Mouse (Mus musculus) retina, embryonic 14.5 days (tissue): ENCODE results near the gene Efnb1.
"Not testable (repeated sequence)": the region's sequence is repeated elsewhere in the genome, so short reads cannot be mapped to it uniquely, and the experiment has no call there.

Source experiments
- DNase-seq: peaks from one replicate; pipeline ENCODE4 v3.0.0-alpha.2; 2015; ENCODE audit warnings: low spot score

The Efnb1 gene

DNA sequence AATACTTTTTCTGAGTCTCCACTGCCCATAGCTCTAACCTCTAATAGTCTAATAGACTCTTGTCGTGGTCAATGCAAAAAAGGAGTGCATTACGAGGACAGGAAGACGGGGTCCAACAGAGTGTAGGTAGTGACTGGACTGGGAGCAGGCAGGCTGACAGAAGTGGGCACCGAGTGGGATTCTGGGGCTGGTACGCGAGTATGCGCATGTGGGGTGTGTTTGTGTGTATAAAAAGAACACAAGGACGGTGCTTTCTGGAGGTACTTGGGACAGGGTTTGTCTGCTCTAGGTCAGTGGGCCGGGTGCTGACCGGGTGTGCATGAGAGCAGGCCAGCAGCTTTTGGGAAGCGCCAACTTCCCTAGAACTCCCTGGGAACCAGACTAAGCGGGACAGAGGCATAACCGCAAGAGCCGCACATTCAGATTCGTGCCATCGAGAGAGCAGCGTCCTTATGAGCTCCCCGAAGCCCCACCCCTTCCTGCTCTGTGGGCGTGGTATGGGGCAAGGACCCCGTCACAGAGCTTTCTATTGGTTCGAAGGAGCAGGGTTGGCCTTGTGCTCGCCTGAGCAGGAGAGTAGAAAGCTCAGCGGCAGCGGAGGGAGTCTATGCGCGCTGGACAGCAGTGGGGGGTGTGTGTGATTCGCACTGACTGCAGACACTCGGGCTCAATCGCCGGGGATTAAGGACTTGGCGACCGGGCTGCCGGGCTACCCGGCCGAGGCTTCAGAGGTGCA lies at the start of gene Efnb1:
Gene Efnb1, plus strand, starts transcription at position 608 of the 736 bp plus-strand sequence.
- peak; percentile 85 for DNase-seq

DNA sequence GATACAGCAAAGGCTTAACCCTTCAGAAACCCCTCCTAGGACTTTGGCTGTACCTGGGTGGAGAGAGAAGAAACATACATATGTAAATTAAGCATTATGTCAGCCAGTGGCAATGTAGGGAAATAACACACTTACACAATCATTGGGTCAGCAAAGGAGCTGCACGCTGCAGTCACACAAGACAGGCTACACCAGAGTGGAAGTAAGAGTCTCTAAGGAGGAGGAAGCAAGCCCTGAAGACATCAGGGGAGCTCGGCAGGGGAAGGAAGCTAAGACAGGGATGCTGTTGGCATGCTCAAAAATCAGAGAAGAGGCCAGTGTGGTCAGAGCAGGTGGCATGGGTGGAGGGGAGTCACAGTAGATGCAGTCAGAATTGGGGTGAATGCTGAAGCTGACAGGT lies 43.2 kb upstream of the Efnb1 start:
- DNase-seq = no peak

DNA sequence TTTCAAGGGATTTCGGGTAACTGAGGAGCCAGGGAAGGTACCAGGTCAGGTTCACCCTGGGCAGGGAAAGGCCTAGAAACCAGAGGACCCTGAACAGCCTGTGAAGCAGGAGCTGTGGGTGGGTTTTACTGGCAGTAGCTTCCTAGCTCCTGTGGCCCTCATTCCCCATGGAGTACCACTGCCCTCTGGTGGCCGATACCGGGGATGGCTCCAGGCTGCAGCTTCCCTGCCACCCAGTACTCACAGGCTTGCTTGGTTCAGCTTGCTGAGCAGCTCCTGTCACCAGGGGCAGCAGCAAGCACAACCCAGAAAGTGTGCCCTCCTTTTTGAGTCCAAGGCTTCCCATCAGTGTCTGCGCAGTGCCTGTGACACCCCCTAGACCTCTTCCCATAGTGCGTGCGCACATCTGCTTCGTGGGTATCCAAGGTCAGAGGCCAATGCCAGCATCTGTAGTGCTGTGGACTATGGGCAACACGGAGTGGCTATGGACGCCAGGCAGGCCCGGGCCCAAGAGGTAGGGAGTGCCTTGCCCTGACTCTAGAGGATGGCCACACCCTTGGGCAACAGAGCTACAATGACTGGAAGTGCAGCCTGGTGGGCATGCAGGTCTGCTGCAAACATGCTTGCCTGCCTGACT lies 24.7 kb upstream of the Efnb1 start:
- not testable (repeated sequence) for DNase-seq

DNA sequence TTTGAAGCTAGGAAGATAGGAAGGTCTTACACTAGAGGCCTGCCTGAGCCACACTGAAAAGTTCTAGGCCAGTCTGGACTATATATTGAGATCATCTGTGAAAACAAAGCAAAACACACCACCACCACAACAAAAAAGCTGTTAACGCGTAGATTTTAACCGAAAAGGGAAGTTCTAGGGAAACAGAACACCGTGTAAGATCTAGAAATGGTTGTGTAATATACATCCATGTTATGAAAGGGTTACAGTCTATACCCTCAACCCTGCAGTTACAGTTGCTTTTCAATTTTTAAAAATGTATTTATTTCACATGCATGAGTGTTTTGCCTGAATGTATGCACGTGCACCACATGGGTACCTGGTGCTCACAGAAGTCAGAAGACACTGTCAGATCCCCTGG lies 16.4 kb upstream of the Efnb1 start:
- DNase-seq = no peak

DNA sequence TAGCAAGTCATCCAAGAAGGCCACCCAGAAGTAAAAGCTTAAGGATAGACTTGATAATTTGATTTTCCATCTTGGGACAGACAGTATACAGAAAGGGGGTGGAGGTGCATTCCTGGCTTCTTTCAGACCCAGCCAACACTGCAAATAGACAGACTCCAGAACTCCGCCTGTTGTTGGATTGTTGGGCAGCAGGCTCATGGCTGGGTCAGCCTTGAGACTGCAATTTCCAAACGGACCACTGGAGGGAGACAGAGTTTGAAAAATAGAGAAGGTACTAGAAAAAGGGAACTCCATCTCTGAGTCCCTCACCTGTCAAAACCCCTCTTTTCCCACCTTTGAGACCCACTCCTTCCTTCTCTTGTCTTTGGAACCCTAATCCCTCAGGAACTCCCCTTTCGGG lies 5.9 kb upstream of the Efnb1 start:
- DNase-seq = peak; percentile 82

DNA sequence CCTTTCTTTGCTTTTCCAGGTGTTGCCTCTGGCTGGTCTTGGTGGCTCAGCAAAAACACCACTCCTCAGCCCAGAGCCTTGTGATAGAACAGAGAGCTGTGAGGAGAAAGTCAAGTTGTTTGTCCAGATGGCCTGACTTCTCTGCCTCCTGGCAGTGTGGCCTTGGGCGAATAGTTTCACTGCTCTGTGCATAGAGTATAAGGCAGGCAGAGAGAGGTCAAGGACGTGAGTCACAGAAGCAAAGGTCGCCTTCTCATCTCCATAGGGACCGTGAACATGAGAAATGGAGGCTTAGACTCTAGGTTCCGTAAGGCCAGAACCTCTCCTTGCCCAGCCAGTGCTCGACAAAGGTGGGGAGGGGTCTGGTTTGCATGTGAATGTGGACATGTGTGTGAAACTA lies 3.4 kb upstream of the Efnb1 start:
- no peak for DNase-seq

DNA sequence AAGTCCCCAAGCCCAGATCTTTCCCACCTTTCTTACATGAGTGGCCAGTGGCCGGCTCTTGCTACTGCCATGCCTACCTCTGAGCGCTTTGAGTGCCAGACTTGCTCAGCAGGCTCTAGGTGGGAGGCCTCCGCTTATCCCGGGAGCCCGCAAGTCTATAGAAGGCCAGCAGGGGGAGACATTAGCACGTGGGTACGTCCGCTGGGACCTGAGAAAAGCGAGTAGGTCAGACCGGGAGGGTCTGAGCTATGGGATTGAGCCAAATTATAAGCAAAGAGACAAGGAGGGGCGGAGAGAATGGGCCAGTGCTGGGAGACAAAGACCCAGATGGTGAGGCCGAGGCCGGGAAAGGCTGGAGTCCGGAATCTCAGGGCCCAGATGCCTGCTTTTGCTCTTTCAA lies 1.0 kb upstream of the Efnb1 start:
- DNase-seq = peak; percentile 86

DNA sequence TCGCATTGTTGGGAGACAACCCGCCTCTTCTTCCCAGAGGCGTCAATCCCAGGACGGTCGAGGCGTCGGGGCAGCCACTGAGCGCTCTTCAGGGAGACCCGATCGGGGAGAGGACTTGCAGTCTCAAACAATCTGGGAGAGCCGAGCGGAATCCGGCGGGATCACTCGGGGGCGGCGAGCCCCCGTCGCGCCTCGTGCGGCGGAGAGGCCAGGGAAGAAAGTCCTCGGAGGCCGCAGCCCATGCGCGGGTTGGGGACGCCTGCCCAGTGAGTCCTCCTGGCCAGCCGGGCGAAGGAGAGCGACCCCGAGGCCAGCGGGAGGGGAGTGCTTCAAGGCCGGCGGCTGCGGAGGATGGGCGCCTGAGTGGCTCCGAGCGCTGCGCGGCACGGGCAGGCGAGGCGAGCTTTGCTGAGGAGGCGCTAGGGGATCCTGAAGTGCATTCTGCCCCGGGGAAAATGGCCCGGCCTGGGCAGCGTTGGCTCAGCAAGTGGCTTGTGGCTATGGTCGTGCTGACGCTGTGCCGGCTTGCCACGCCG lies 569 bp downstream of the Efnb1 start:
- peak; percentile 53 for DNase-seq

DNA sequence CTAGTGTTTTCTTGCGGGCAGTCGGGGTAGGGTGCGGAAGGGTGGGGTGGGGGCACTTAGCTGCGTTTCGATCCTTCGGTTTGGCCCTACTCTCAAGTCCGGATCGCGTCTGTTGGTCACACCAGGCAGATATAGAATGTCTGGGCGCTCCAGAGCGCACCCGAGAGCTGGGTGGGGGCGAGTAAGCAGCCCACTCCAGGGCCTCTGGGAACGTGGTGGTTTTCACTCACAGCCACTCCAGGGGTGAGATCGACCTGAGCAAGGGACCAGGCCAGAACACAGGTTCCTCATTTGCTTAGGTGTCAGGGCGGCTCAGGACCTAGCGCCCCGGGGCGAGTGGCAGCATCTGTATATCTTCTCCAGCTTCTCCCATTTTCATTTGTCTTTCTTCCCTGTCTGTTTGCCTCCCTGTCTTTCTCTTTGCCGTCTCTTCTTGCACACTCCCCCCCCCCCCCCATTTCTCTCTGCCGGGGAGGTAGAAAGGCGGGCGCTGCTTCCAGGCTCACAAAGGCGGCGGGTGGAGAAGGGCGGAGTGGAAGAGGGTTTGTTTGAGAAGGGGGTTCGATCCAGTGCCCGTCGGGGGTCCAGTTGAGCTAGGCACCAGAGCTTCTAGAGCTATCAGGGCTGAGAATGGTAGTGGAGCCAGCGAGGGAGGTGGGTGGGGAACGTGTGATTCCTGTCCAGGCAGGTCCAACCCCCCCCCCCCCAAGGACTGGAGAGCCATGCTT lies 1.4 kb downstream of the Efnb1 start:
- DNase-seq = no peak

DNA sequence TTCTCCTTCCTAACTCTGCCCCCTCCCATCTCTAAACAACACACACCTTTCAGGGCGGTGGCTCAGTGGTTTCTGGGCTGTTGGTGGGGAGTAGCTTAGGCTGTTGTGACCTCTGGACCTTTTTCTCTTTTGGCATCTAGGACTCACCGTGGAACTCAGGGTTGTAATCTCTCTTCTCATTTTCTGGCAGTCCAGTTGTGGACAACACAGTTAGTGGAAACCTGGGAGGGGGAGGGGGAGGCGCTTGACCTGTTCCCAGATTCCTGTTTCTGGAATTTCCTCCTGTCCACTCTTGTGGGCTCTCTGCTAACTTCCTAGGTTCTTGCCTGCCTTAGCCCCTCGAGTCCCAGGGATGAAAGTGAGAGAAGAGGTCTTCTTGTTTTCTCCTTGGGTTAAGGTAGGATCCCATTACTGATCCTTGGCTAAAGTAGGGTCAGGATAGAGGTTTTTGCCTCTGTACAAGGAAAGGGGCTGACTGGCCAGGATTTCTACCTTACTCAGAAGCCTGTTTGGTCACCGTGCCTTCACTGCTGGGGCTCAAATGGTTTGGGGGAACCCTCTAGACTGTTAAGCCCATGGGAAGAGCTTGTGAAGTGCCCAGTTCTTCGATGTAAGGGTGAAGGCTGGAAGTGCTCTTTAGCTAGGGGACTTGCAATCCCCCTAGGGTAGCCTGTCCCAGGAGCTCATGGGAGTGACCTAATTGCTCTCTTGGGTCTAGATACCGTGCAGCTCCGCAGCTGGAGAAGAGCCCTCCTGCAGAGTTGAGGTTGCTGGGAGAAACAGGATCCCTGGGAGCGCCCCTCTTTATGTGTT lies 2.2 kb downstream of the Efnb1 start:
- DNase-seq = no peak

DNA sequence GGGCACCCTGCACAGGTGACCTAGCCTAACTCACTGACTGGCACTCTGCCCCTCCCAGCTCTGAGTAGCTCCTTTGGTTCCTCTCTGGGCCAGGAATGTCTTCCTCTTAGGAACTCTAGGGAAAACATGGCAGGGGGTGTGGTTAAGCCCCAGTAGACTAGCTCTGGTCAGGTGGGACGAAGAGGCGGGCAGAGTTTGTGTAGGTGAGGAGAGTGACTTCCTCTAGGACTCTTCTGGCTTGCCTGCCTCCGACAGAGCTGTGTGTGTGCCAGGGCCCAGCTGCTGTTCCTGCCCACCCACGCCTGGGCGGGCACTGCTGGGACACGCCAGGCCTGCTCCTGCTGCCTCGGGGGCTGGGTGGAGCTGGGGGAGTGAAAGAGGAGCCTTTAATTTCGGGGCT lies 5.1 kb downstream of the Efnb1 start:
- DNase-seq = no peak

DNA sequence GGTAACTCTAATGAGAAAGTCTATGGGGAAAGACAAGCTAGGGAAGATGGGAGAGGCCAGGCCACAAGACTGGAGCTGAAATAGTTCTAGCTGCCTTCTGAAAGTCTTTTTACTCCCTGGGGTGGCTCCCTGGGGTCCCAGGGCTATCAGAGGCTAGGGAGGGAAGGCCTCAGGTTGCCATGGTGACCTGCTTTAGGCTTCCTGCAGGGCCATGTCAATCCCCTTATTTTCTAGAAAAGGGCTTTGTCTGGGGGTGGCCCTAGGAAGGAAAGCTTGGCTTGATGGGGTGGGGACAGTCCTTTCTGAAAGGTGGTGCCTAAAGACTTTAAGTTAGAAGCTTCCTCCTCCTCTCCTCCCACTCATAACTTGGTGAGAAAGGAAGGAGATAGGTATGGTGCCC lies 6.0 kb downstream of the Efnb1 start:
- DNase-seq = no peak

DNA sequence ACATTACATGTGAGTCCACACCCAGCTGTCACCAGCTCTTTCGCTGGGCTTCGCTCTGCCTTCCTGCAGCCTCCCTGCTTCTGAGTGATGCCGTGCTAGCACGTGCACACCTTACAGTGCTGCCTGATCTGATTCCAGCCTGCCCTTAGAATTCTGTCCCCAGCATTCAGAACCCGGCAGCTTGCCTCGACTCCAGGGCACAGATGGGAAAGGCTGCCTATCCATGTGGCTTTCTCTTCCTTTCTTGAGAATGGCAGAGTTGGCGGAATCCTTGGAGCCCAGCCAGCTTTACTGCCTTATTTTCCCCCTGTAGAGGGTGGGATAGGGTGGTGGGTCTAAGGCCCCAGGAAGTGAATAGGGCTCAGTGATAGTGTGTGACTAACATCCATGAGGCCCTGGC lies 9.6 kb downstream of the Efnb1 start:
- DNase-seq = no peak

DNA sequence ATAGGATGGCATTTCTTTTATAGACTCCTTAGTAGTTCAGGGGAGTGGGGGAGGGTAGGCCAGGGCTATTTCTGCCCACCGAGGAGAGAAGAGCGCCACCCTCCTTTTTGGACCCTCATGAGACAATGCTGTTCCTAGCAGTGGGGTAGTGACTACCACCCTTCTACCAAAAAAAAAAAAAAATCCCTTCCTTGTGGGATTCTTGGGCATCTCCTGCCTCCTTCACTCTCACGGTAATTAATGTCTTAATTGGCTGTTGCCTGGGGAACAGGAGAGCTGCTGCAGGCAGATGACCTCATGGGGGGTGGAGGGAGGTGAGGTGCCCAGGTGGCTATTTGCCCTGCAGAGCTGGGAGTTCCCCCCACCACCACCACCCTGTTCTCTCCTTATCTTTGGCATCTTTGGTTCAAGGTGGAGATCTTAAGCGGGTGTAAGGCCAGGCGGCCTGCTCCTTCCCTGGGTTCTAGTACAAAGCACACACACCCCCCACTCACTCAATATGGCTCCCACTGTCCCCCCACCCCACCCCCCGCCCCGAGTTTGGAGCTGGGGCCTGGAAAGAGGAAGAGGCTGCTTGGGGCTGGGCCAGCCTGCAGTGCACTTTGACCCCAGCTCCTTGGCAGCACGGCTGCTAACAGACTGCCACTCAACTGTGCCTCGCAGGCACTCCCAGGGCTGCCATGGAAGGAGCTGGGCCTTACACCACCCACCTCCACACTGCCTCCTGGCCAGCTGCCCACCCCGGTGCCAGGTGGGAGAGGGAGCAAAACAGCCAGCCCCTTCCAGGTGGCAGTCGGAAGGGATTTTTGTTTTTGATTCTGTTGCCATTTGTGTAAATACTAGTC lies 12.4 kb downstream of the Efnb1 start:
- DNase-seq = peak; percentile 41

DNA sequence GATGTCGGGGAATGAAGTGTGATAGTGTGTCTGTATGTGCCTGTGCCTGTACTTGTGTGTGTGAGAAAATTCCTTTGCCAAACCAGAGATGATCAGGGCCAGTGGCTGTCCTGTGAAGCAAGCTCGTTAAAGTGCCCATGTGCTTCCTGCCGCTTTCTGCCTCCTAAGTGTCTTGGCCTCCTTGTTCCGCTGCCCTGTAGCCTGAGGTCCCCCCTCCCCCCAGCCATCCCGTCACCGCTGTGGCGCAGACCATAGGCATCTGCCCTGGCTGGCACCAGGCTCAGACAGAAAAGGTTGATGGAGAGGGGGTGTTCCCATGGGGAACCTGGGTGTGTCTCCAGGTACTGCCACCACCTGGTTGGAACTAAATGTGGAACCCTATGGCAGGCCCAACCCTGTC lies 13.1 kb downstream of the Efnb1 start:
- DNase-seq = no peak

DNA sequence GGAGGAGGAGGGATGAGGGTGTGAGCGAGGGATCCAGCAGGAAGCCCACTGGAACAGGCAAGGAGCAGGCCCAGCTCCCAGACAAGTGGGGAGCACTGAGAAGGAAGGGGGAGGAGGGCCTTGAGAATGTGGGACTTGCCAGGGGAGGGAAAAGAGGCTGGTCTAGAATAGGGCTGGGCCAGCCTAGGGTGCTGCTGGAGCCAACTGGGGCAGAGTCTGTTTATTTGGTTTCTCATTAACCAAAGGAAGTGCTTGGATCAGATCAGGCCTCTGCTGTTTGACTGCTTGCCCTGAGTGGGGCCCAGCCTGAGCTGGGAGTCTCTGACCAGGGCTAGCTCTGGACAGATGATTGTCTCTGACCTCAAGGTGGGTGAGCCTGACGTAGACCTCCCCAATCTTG lies 14.0 kb downstream of the Efnb1 start:
- no peak for DNase-seq

DNA sequence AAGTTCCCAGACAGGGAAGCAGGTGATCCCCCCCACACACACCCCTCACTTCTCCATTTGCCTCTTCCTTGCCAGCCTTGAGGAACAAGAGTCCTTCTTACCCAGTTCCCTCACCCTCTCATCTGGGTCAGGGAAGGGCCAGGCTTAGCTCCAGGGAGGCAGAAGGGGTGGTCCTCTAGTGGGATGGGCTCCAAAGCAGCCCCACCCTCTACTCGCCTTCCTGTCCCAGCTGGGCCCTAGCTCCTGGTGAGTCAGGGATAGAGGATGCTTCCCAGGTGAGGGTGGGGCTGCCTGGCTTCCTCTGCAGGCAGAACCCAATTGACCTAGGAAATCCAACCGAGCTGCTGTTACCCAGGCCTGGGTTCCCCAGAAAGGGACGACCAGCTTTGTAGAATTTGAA lies 14.8 kb downstream of the Efnb1 start:
- no peak for DNase-seq

DNA sequence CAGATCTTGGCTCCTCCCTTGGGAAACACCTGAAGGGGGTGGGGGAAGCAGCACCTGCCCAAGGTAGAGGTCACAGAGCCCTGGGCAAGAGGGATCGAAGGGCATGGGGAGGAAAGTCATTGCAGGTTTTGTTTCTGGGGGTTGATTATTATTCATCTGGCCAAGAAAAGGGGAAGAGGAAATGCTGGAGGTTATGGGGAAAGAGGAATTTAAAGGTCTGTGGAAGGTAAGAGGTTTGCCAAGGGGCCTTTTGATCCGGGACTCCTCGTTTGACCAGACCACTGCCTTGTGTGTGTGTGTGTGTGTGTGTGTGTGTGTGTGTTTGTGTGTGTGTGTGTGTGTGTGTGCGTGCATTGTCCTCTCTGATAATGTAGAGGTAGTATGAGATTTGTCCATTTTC lies 15.5 kb downstream of the Efnb1 start:
- no peak for DNase-seq

DNA sequence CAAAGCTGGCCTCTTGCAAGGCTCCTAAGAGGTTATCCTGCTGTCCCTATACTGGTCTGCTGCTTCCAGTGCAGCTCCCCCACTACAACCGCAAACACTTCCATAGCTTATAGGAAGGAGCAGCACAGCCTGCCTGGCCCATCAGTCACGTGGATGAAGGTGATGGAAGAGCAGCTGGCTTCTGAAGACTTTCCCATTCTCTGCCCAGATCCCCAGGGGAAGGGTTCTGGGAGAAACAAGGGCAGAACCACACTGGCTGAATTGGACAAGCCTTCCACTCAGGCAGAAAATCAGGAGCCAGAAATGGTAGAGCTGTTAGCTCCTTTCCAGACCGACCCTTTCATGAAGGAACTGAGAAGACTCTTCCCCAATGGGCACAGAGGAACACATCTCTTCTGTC lies 16.2 kb downstream of the Efnb1 start:
- no peak for DNase-seq

DNA sequence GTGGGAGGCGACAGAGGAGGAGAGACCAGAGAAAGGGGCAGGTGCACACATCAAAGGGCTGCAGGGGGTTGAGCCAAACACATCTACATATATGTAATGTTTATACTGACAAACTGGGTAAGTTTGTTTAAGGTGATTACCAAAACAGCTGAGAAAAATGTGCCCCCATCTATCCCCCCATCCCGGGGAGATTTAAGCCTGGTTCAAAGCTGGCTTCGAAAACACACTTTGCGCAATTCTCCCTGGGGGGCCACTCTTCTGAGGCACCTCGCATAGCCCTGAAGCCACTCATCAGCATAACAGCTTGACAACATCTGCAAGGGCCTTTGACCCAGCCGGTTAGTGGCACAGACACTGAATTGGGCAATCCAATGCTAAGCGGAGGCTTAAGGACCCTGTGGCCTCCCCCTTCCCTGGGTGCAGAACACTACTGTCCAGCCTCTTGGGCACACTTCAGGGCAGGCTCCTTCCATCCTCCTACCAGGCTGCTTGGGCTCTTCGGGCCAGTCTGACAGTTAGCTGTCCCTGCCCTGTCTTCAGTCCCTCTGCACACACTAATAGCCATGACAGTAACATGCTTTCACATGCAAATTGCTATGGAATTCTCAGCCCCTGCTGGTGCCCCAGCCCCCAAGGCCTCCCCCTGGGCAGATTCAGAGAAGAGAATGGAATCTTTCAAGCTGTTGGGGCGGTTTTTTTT lies 16.8 kb downstream of the Efnb1 start:
- DNase-seq = peak; percentile 36

DNA sequence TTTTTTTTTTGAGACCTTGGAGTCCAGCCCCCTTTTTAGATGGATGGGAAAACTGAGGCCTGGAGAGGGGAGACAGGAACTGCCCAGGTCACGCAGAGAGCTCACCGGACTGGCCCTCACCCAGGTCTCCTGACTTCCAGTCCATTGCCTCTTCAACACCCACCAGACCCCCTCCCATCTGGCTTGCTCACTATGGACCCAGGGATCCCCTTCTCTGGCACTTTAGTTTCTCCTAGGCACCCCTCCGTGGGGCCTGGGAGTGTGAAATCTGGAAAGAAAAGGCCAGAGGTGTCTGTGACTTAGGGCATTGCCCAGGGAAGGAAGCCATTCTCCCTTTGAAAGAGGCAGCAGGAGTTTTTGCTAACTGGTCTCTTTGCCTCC lies 17.3 kb downstream of the Efnb1 start:
- DNase-seq = no peak
